Mouse (Mus musculus): Measurements from ENCODE around the gene Spef1. TPM values are rescaled to one million over a fixed set of nuclear protein-coding genes. Genes with fewer than 3 reads are reported as not detected.

Spef1 gene
- total and polyA plus RNA-seq, 3 experiments, result 0.34 to 1.2 (median 1.0) TPM

DNA sequence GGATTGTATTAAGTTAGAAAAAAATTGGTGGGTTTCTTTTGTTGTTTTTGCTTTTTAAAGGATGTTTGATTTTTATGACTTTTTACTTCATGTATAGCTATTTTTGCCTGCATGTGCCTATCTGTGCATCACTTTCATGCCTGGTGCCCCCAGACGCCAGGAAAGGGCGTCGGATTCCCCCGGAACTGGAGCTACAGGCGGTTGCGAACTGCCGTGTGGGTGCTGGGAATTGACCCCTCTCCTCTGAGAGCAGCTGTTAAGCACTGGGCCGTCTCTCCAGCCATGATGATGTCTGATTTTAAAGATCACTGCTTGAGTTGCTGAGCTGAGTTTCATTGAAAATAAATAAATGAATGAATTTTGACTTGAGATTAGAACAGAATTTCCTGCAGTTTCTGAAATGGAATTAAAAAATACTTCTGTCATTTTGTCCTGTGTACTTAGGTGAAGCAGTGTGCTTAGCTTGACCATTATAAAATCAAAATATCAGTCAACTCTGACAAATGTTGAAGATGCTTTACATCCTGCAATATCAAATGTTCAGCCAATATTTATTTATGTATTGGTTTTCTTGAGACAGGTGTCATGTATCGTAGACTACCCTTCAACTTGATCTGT, 54.0 kb downstream of the Spef1 start, which contains the start of gene Gm11037:
Gm11037 (plus strand) TSS at position 568 of the 618 bp plus-strand sequence.
- Histone ChIP-seq H3K9me3 (replicated peaks; ENCODE audit: low read length) (no peaks in the 10 kb centered on the region), H3K27ac (ENCODE audit: insufficient read depth, low read depth) (no peak within 1 kb of the TSS), H3K4me3 (replicated peaks in 1 of 3; ENCODE audit: low read depth in 2 of 3, low read length in 2 of 3, poor library complexity in 1 of 3) (no peak within 1 kb of the TSS), H3K9ac (ENCODE audit: insufficient read depth, low read depth) (no peak within 1 kb of the TSS), H3K4me1 (ENCODE audit: control insufficient read depth in 1 of 2, insufficient read depth in 2 of 2) (peaks cover 0 to 12% of the 10 kb centered on the region in 2 experiments; a peak in 2 of 4 replicates), H3K4me2 (ENCODE audit: insufficient read depth, low read depth, poor library complexity, severe bottlenecking) (no peak within 1 kb of the TSS), H3K36me3 (replicated peaks in 1 of 2; ENCODE audit: control insufficient read depth in 1 of 2, insufficient read depth in 1 of 2, low read length in 1 of 2) (peaks cover 0 to 7% of the 10 kb centered on the region in 2 experiments), H3K79me2 (replicated peaks; ENCODE audit: control insufficient read depth, extremely low read depth, insufficient read depth, poor library complexity, severe bottlenecking) (no peaks in the 10 kb centered on the region), H3K27me3 (replicated peaks) (peaks cover 14% of the 10 kb centered on the region)
- no peak for DNase-seq (ENCODE audit: extremely low read depth)
- TF ChIP-seq USF2 (conservative IDR thresholded peaks at IDR 0.05; ENCODE audit: low read depth, low read length), result no peak
- no peak for TF ChIP-seq USF1 (IDR thresholded peaks at IDR 0.05; ENCODE audit: low read depth, low read length)
- no peak for TF ChIP-seq MAZ (IDR thresholded peaks at IDR 0.05; ENCODE audit: low read depth, low read length)
- TF ChIP-seq TCF12 (IDR thresholded peaks at IDR 0.05; ENCODE audit: low read depth, low read length), result no peak
- no peak for TF ChIP-seq SMC3 (IDR thresholded peaks at IDR 0.05; ENCODE audit: low read depth, low read length)
- TF ChIP-seq ELF1 (IDR thresholded peaks at IDR 0.05; ENCODE audit: low read depth, low read length), result no peak
- no peak for TF ChIP-seq ZC3H11A (IDR thresholded peaks at IDR 0.05; ENCODE audit: low read depth, low read length)
- TF ChIP-seq JUND (conservative IDR thresholded peaks at IDR 0.05; ENCODE audit: low read depth, low read length), result no peak
- TF ChIP-seq EP300 (IDR thresholded peaks at IDR 0.05; ENCODE audit: low read length), result no peak
- dilution Hi-C loops (cut with MboI; ENCODE audit: extremely low pct_ligation_motif_present, extremely low pct_unique_long_range_greater_than_20kb, low sequenced_read_pairs), result no loop called here
- in situ Hi-C loops (cut with MboI; ENCODE audit: low pct_ligation_motif_present, low pct_unique_long_range_greater_than_20kb, low sequenced_read_pairs), result no loop called here

DNA sequence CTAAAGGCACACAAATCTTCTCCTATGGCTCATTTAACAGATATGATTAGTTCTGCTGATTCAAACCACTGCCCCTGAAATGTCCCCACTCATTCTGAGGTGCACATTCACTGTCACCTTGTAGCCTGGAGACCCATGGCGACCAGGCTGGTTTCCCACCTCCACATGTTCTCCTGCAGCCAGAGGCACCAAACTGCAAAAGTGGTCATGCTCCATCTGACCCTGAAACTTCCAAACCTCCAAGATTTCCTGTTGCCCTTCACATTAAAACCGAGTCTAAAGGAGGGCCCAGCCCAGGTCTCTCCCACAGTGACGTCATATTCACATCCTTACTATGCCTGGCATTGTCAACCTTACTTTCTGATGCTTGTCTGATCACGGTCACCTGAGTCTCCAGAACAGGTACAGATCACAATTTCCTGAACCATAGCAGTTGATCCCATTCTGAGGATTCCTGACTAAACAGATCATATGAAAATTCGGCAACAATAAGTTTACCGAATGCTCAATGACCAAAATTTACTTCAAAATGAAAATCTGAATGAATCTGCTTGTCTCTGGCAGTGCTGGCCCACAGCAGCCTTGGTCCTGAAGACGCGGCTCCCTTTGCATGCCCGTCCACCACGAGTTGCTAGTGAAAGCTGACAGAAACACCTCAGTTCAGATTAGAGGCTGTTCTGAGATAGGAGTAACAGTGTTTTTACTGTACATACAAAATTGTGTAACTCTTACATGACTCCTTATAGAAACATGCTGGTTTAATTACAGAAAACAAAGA, 54.8 kb downstream of the Spef1 start:
- Histone ChIP-seq H3K9me3 (replicated peaks; ENCODE audit: low read length) (no peaks in the 10 kb centered on the region), H3K9ac (ENCODE audit: insufficient read depth, low read depth) (no peak overlapping the region), H3K27me3 (replicated peaks) (peaks cover 22% of the 10 kb centered on the region), H3K79me2 (replicated peaks; ENCODE audit: control insufficient read depth, extremely low read depth, insufficient read depth, poor library complexity, severe bottlenecking) (no peaks in the 10 kb centered on the region), H3K27ac (ENCODE audit: insufficient read depth, low read depth) (no peak overlapping the region), H3K4me3 (replicated peaks in 1 of 3; ENCODE audit: low read depth in 2 of 3, low read length in 2 of 3, poor library complexity in 1 of 3) (no peak overlapping the region), H3K4me1 (ENCODE audit: control insufficient read depth in 1 of 2, insufficient read depth in 2 of 2) (peaks cover 0 to 19% of the 10 kb centered on the region in 2 experiments; a peak in 2 of 4 replicates), H3K4me2 (ENCODE audit: insufficient read depth, low read depth, poor library complexity, severe bottlenecking) (no peak overlapping the region), H3K36me3 (replicated peaks in 1 of 2; ENCODE audit: control insufficient read depth in 1 of 2, insufficient read depth in 1 of 2, low read length in 1 of 2) (peaks cover 0 to 7% of the 10 kb centered on the region in 2 experiments)
- dilution Hi-C loops (cut with MboI; ENCODE audit: extremely low pct_ligation_motif_present, extremely low pct_unique_long_range_greater_than_20kb, low sequenced_read_pairs), result no loop called here
- TF ChIP-seq CTCF (conservative IDR thresholded peaks at IDR 0.05 in 1 of 2, IDR thresholded peaks at IDR 0.05 in 1 of 2; ENCODE audit: low read depth in 2 of 2, low read length in 2 of 2) (no peak), JUND (conservative IDR thresholded peaks at IDR 0.05; ENCODE audit: low read depth, low read length) (no peak), ZC3H11A (IDR thresholded peaks at IDR 0.05; ENCODE audit: low read depth, low read length) (no peak), ELF1 (IDR thresholded peaks at IDR 0.05; ENCODE audit: low read depth, low read length) (no peak), MAX (IDR thresholded peaks at IDR 0.05; ENCODE audit: low read length) (no peak), ZMIZ1 (IDR thresholded peaks at IDR 0.05; ENCODE audit: low read depth, low read length) (no peak), UBTF (IDR thresholded peaks at IDR 0.05; ENCODE audit: low read depth, low read length) (no peak)
- in situ Hi-C loops (cut with MboI; ENCODE audit: low pct_ligation_motif_present, low pct_unique_long_range_greater_than_20kb, low sequenced_read_pairs), result no loop called here
- DNase-seq (ENCODE audit: extremely low read depth), result no peak
